Mouse (Mus musculus): ENCODE results near the gene Ttc41. TPM values are rescaled to one million over a fixed set of nuclear protein-coding genes. Genes with fewer than 3 reads are reported as not detected.

The Ttc41 gene
- polyA plus RNA-seq, 1 experiment from 2014 or later, result 2.0 TPM

- DNase-seq (ENCODE audit: low read depth, low spot score) (no peak), ATAC-seq (no peak)
- ChIA-PET CTCF (interaction anchor here (1.1 to 1.4 kb wide), 3 partner anchors 9 to 41 kb away, joined by 3 to 4 read pairs (median 3); no protein-coding TSS in a partner anchor), POLR2A (no interaction called here)
- TF ChIP-seq CTCF (IDR thresholded peaks at IDR 0.05), result no peak
- in situ Hi-C loops (cut with MboI; ENCODE audit: low pct_unique_long_range_greater_than_20kb), result no loop called here
- H3K27me3 ChIP-seq, result no peaks in the 10 kb centered on the region
Observed at GRCm38 (mm10) chr10:86771701-86772100, 66.1 kb downstream of the Ttc41 start.

- in situ Hi-C loops (cut with MboI; ENCODE audit: low pct_unique_long_range_greater_than_20kb), result no loop called here
- H3K27me3 ChIP-seq, result no peaks in the 10 kb centered on the region
- no peak for DNase-seq (ENCODE audit: low read depth, low spot score)
- CTCF ChIA-PET, result interaction anchor here (1.1 to 1.4 kb wide), 3 partner anchors 10 to 41 kb away, joined by 3 to 4 read pairs (median 3); no protein-coding TSS in a partner anchor
- POLR2A ChIA-PET, result no interaction called here
- TF ChIP-seq CTCF (IDR thresholded peaks at IDR 0.05), result no peak
- ATAC-seq, result peak; percentile 88
Observed at GRCm38 (mm10) chr10:86772231-86772631, 66.6 kb downstream of the Ttc41 start.

GRCm38 (mm10) chr10:86773360-86773759 lies 67.7 kb downstream of the Ttc41 start:
- in situ Hi-C loops (cut with MboI; ENCODE audit: low pct_unique_long_range_greater_than_20kb), result no loop called here
- no peak for TF ChIP-seq CTCF (IDR thresholded peaks at IDR 0.05)
- H3K27me3 ChIP-seq, result no peaks in the 10 kb centered on the region
- DNase-seq (ENCODE audit: low read depth, low spot score) (no peak), ATAC-seq (no peak)
- POLR2A ChIA-PET, result no interaction called here
- CTCF ChIA-PET, result interaction anchor here (1.5 kb wide), 1 partner anchor 11 kb away, joined by 5 read pairs; no protein-coding TSS in a partner anchor

GRCm38 (mm10) chr10:86776281-86776680 lies 70.7 kb downstream of the Ttc41 start:
- DNase-seq (ENCODE audit: low read depth, low spot score) (no peak), ATAC-seq (no peak)
- in situ Hi-C loops (cut with MboI; ENCODE audit: low pct_unique_long_range_greater_than_20kb), result loop anchor here (5.0 kb wide), 1 partner anchor 64 kb away; no protein-coding TSS in a partner anchor
- POLR2A ChIA-PET, result no interaction called here
- no peaks in the 10 kb centered on the region for H3K27me3 ChIP-seq
- CTCF ChIA-PET, result no interaction called here
- no peak for TF ChIP-seq CTCF (IDR thresholded peaks at IDR 0.05)

- ChIA-PET CTCF (interaction anchor here (0.9 kb wide), 1 partner anchor 54 kb away, joined by 3 read pairs; no protein-coding TSS in a partner anchor), POLR2A (interaction anchor here (1.6 kb wide), 1 partner anchor 74 kb away, joined by 7 read pairs; no protein-coding TSS in a partner anchor)
- in situ Hi-C loops (cut with MboI; ENCODE audit: low pct_unique_long_range_greater_than_20kb), result loop anchor here (5.0 kb wide), 1 partner anchor 65 kb away; no protein-coding TSS in a partner anchor
Observed at GRCm38 (mm10) chr10:86777614-86778319, 72.2 kb downstream of the Ttc41 start.

GRCm38 (mm10) chr10:86778398-86779116 lies 72.9 kb downstream of the Ttc41 start, which contains the start of gene Nt5dc3:
Gene Nt5dc3, plus strand, starts transcription at chr10:86779005.
- no peaks in the 10 kb centered on the region for H3K27me3 ChIP-seq
- CTCF ChIA-PET, result interaction anchor here (0.9 to 1.5 kb wide), 2 partner anchors 45 to 55 kb away, joined by 3 read pairs; no protein-coding TSS in a partner anchor
- POLR2A ChIA-PET, result interaction anchor here (0.7 to 1.6 kb wide), 7 partner anchors 10 to 476 kb away, joined by 3 to 7 read pairs (median 3); no protein-coding TSS in a partner anchor
- peak; percentile 92 for DNase-seq (ENCODE audit: low read depth, low spot score)
- no peak for TF ChIP-seq CTCF (IDR thresholded peaks at IDR 0.05)
- in situ Hi-C loops (cut with MboI; ENCODE audit: low pct_unique_long_range_greater_than_20kb), result loop anchor here (5.0 kb wide), 1 partner anchor 66 kb away; no protein-coding TSS in a partner anchor
- ATAC-seq, result peak; percentile 96

More at GRCm38 (mm10) chr10:86777614-86778319, 72.2 kb downstream of the Ttc41 start:
- DNase-seq (ENCODE audit: low read depth, low spot score), result no peak
- TF ChIP-seq CTCF (IDR thresholded peaks at IDR 0.05), result no peak
- no peak for ATAC-seq
- no peaks in the 10 kb centered on the region for H3K27me3 ChIP-seq

- H3K27me3 ChIP-seq, result no peaks in the 10 kb centered on the region
- DNase-seq (ENCODE audit: low read depth, low spot score) (no peak), ATAC-seq (peak; percentile 56)
- TF ChIP-seq CTCF (IDR thresholded peaks at IDR 0.05), result no peak
- ChIA-PET POLR2A (interaction anchor here (0.8 to 1.6 kb wide), 7 partner anchors 9 to 142 kb away, joined by 3 to 7 read pairs (median 3); no protein-coding TSS in a partner anchor), CTCF (interaction anchor here (0.9 to 1.5 kb wide), 2 partner anchors 44 to 55 kb away, joined by 3 read pairs; no protein-coding TSS in a partner anchor)
- in situ Hi-C loops (cut with MboI; ENCODE audit: low pct_unique_long_range_greater_than_20kb), result loop anchor here (5.0 kb wide), 1 partner anchor 67 kb away; no protein-coding TSS in a partner anchor
Observed at GRCm38 (mm10) chr10:86779117-86779755, 73.6 kb downstream of the Ttc41 start.

- in situ Hi-C loops (cut with MboI; ENCODE audit: low pct_unique_long_range_greater_than_20kb), result loop anchor here (5.0 kb wide), 2 partner anchors 42 to 68 kb away; no protein-coding TSS in a partner anchor
- ATAC-seq (no peak), DNase-seq (ENCODE audit: low read depth, low spot score) (no peak)
- no peaks in the 10 kb centered on the region for H3K27me3 ChIP-seq
- CTCF ChIA-PET, result interaction anchor here (0.6 to 1.5 kb wide), 2 partner anchors 43 to 296 kb away, joined by 3 read pairs; no protein-coding TSS in a partner anchor
- POLR2A ChIA-PET, result interaction anchor here (0.8 to 1.6 kb wide), 5 partner anchors 8 to 74 kb away, joined by 3 to 6 read pairs (median 3); no protein-coding TSS in a partner anchor
- TF ChIP-seq CTCF (IDR thresholded peaks at IDR 0.05), result no peak
Observed at GRCm38 (mm10) chr10:86779816-86780500, 74.3 kb downstream of the Ttc41 start.

GRCm38 (mm10) chr10:86781641-86782040 lies 76.0 kb downstream of the Ttc41 start:
- CTCF ChIA-PET, result no interaction called here
- in situ Hi-C loops (cut with MboI; ENCODE audit: low pct_unique_long_range_greater_than_20kb), result loop anchor here (5.0 kb wide), 1 partner anchor 41 kb away; no protein-coding TSS in a partner anchor
- no peak for TF ChIP-seq CTCF (IDR thresholded peaks at IDR 0.05)
- no peaks in the 10 kb centered on the region for H3K27me3 ChIP-seq
- ATAC-seq (no peak), DNase-seq (ENCODE audit: low read depth, low spot score) (no peak)
- POLR2A ChIA-PET, result no interaction called here
